Mouse (Mus musculus): ENCODE data around the gene Il9r.

Gene Il9r

DNA sequence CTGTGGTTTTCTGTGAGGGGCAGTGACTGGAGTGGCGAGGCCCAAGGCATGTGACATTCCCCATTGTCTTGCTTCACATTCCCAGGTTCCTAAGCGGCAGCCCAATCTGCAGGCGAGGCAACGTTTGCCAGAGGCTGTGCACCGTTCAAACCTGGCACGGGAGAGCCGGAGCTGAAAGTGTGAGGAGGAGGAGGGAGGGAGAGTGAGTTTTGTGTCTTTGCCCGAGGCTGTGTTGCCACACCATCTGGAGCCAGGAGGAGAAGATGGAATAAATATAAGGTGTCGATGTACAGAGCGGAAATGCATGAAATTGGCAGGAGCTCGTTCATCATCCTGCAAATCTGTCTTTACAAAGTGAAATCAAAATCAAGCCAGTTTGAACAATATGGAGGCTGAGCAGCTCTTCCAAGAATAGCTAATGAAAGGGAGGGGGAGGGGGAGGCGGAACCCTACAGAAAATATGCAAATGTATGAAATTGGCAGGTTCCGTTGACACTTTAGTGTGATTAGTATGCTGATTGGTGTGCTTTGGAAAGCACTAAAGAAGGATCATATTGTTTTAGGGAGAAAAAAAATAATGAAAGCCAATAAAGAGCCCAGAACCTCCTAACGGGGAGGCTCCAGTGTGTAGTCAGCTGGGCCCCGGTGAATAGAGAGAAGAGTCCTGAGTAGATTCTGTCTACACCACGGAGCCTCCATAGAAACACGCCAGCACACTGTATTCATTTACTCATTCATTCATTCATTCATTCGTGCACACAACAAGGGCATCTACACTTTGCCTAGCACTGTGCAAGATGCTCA is 42.1 kb downstream of the Il9r start:
- DNase-seq: peak; percentile 24

DNA sequence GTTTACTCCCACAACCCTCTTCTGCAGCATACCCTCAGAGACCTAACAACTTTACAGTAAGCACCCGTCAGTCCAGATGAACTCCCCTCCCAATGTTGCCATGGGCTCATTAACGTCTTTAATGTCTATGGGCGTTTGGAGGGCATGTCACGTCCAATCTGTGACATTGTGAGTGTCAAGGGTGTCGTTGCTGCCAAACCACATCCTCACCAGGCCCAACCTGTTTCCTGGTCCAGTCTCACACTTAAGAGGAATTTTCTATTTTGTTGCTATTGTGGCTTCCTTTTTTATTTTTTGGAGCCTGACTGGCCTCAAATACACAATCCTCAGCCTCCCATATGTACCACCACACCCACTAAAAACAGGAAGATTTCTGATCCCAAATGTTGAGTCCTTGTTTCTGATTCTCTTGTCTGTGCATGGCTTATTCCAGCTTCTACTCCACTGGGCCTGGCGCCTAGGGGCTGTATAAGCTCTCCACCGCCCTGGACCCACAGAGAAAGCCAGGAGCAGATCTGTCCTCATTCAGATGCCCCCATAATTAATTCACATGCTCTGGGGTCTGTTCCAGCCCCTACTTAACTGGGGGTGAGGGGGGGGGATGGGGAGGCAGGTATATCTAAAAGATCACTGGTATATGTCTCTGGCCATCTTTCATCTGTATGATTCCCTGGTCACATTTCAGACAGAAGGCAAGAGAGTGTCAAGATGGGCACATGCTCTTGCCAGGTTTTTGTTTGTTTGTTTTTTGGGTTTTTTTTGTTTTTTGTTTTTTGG is 43.0 kb downstream of the Il9r start:
- DNase-seq: no peak

DNA sequence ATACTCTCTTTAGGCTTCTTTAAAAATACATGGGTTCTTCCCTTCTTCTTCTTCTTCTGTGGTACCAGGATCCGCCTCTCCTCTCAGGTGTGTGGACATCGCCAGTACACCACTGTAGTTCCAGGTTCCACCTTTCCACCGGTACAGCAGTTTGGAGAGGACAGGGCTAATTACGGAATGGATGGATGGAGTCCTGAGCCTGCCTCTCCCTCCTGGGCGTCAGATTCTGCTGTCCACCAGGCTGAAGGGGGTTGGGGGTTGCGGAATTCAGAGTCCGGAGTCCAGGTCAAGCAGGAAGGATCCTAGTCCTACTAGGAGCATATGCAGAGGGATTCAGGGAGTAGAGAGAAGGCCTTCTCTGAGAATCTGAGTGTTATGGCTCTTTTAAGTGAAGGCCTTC is 46.9 kb downstream of the Il9r start:
- DNase-seq: no peak

- no peak for DNase-seq
Observed at GRCm38 (mm10) chr11:32152814-32153213, 47.3 kb downstream of the Il9r start.

GRCm38 (mm10) chr11:32151243-32151642 is 48.8 kb downstream of the Il9r start:
- DNase-seq: no peak

- DNase-seq: no peak
Observed at GRCm38 (mm10) chr11:32149605-32150004, 50.5 kb downstream of the Il9r start.

DNA sequence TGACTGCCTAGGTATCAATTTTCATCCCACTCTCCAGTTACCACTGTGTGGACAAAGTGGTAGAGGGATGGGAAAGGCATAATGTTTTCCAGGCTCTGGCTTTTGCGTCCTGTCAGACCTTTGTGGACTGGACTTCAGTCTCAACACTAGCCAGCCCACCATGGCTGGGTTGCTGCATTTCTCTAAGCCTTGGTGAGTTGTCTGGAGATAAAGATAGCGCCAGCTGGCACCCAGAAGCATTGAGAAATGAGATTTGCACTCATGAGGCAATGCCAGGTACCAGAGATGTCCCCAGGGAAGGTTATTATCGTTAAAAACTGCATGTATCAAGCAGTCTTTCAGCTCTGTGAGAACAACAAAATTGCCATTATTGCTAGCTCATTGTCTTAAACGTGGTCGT is 57.3 kb downstream of the Il9r start:
- DNase-seq: no peak

DNA sequence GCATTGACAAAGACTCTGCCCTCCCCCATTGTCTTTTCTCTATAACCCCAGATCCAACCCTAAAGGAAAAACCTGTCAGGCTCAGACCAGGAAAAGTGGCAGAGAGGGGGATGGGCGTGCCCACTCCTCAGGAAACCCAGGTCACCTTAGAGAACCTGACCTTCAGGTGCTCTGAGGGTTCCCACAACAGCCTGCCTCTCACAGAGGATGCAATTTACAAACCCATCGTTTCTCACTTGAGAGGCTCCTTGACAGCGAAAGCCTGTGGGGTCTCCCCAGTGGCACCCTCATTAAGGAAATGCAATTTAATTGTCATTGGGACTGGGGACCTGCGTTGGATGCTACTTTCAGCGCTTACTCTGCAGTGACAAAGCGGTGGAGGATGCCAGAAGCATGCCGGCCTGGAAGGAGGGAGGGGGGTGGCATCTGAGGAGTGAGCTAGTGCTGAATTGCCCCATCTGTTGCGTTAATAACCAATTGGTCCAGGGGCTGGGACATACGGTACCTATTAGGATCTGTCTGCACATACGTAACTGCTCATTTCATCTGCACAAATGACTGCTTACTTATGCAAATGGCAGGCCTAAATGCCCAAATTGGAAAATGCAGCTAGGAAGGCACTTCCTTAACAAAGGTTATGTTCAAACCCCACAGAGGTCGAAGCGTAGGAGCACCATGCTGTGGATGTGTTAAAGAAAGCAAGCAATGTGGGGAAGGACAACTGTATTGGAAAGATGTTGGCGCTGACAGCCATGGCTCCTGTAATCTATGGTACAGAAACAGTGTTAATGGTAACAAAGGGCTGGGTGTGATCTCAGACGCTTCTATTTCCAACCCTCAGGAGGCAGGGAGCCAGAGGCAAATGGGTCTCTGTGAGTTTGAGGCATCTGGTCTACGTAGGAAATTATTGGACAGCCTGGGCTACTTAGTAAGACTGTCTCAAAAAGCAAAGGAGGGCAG is 58.2 kb downstream of the Il9r start:
- no peak for DNase-seq

GRCm38 (mm10) chr11:32141034-32141433 is 59.0 kb downstream of the Il9r start:
- peak; percentile 53 for DNase-seq

GRCm38 (mm10) chr11:32139528-32139961 is 60.5 kb downstream of the Il9r start:
- no peak for DNase-seq

- no peak for DNase-seq
Observed at GRCm38 (mm10) chr11:32138614-32138964, 61.5 kb downstream of the Il9r start.

DNA sequence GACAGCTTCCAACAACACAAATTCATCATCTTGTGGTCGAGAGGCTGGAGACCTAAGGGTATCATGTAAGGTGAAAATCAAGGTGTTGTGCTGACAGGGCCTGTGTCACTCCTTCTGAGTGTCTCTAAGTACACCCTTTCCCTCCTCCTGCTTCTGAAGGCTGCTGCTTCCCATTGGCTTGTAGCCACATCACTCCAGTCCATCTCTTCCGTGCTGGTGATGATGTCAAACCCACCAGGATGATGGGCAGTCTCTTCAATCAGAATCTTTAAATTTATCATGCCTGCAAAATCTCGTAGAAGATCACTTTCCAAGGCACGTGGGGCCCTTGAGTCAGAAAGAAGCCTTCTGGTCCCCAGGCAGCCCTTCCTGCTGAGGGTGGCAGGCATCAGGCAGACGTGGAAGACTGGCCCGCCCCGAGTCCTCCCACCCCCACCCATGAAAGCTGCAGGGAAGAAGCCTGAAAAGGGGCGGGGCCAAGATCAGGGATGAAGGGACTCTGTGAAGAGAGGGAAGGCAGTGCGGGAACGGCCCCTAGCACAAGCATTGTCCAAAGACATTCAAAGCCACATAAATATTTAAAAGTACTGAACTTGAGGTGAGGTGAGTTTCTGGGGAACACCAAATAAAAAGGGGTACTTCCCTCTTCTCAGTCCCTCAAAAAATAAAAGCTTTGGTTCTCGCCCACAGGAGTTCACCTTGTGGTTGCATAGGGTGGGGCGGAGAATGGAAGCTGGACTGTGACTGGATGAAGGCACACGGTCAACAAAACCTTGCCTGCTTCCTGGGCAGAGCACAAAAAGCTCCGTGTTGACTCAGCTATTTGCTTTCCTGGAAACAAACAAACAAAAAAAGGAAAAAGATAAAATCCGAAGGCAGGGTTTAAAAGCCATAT is 62.1 kb downstream of the Il9r start:
- no peak for DNase-seq
